Mouse (Mus musculus) forebrain, embryonic 13.5 days (tissue): Measurements from ENCODE around the gene 6430571L13Rik. TPM values are rescaled to one million over a fixed set of nuclear protein-coding genes. Genes with fewer than 3 reads are reported as not detected.
"Not testable (repeated sequence)": the region's sequence is repeated elsewhere in the genome, so short reads cannot be mapped to it uniquely, and the experiment has no call there.

Experiments used
- ATAC-seq: fragments of 200-750 bp; cut with Nextera tagmentation; 2 replicates; pipeline ENCODE4 v1.8.0; 2017
- H3K27ac ChIP-seq: fragments of 300-500 bp; sonication (generic); 2 replicates; pipeline ENCODE4 v1.5.1; 2015; ENCODE audit warnings: inconsistent platforms, mild to moderate bottlenecking, moderate library complexity
- H3K27me3 ChIP-seq: fragments of 300-500 bp; sonication (generic); 2 replicates; pipeline ENCODE4 v1.6.1; 2015; ENCODE audit warnings: mild to moderate bottlenecking, inconsistent platforms
- H3K36me3 ChIP-seq: fragments of 300-500 bp; sonication (generic); 2 replicates; pipeline ENCODE4 v1.6.1; 2015; ENCODE audit warnings: mild to moderate bottlenecking, inconsistent platforms; ENCODE audit not compliant: poor library complexity, severe bottlenecking
- H3K4me1 ChIP-seq: fragments of 300-500 bp; sonication (generic); 2 replicates; pipeline ENCODE4 v1.6.1; 2015; ENCODE audit warnings: inconsistent platforms
- H3K4me2 ChIP-seq: fragments of 300-500 bp; sonication (generic); 2 replicates; pipeline ENCODE4 v1.6.1; 2015; ENCODE audit warnings: inconsistent platforms, mild to moderate bottlenecking, moderate library complexity
- H3K4me3 ChIP-seq: fragments of 300-500 bp; sonication (generic); 2 replicates; pipeline ENCODE4 v1.5.1; 2015; ENCODE audit warnings: mild to moderate bottlenecking, inconsistent platforms
- H3K9ac ChIP-seq: fragments of 300-500 bp; sonication (generic); 2 replicates; pipeline ENCODE4 v1.6.1; 2015; ENCODE audit warnings: mild to moderate bottlenecking, inconsistent platforms
- H3K9me3 ChIP-seq: fragments of 300-500 bp; sonication (generic); replicated peaks from 2 replicates; pipeline ENCODE4 v1.6.1; 2016; ENCODE audit warnings: inconsistent platforms
- WGBS: fragments of 180-500 bp; shearing (Covaris S2); methylation state at CpG from one replicate; pipeline ENCODE4 v1.1.7; 2015; 5-methylcytosine and 5-hydroxymethylcytosine counted together
- polyA plus RNA-seq: library from polyadenylated mRNA; unstranded; fragments of >200 nt; fragmentation: Nextera tagmentation; extraction: Ambion mirVana; gene quantifications from 2 replicates; pipeline ENCODE4 v1.2.1, GENCODE M21; 2015

6430571L13Rik gene
- polyA plus RNA-seq, 1 experiment from 2014 or later, result 3.1 TPM

DNA sequence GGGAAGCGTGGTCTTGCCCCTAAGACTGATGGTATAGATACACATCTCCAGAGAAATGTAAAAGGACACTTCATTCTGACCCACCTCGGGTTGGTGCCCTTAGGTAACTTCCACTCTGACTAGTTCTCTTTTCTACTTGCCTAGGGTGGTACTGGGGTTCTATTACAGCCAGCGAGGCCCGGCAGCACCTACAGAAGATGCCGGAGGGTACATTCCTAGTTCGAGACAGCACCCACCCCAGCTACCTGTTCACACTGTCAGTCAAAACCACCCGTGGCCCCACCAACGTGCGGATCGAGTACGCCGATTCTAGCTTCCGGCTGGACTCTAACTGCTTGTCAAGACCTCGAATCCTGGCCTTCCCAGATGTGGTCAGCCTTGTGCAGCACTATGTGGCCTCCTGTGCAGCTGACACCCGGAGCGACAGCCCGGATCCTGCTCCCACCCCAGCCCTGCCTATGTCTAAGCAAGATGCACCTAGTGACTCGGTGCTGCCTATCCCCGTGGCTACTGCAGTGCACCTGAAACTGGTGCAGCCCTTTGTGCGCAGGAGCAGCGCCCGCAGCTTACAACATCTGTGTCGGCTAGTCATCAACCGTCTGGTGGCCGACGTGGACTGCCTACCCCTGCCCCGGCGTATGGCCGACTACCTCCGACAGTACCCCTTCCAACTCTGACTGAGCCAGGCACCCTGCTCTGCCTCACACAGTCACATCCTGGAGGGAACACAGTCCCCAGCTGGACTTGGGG, 40.0 kb upstream of the 6430571L13Rik start:
- Histone ChIP-seq H3K4me3 (no peak overlapping the region), H3K27ac (no peak overlapping the region), H3K4me2 (no peak overlapping the region), H3K9me3 (no peaks in the 10 kb centered on the region), H3K9ac (no peak overlapping the region), H3K4me1 (peaks cover 17% of the 10 kb centered on the region), H3K27me3 (peaks cover 4% of the 10 kb centered on the region), H3K36me3 (peaks cover 22% of the 10 kb centered on the region)
- ATAC-seq, result no peak
- 94% methylated on average over 30 of the region's 30 CpGs for whole genome bisulfite sequencing

GRCm38 (mm10) chr9:107301554-107302331, 38.7 kb upstream of the 6430571L13Rik start:
- WGBS, result 91% methylated on average over 17 of the region's 17 CpGs
- H3K36me3 ChIP-seq, result peaks cover 22% of the 10 kb centered on the region
- no peak for ATAC-seq
- no peak overlapping the region for H3K4me2 ChIP-seq
- H3K9me3 ChIP-seq, result no peaks in the 10 kb centered on the region
- no peak overlapping the region for H3K4me3 ChIP-seq
- no peaks in the 10 kb centered on the region for H3K27me3 ChIP-seq
- H3K9ac ChIP-seq, result no peak overlapping the region
- H3K27ac ChIP-seq, result no peak overlapping the region
- H3K4me1 ChIP-seq, result peaks cover 16% of the 10 kb centered on the region

GRCm38 (mm10) chr9:107302592-107302991, 37.8 kb upstream of the 6430571L13Rik start:
- ATAC-seq, result no peak
- Histone ChIP-seq H3K36me3 (peaks cover 22% of the 10 kb centered on the region), H3K4me2 (no peak overlapping the region), H3K27me3 (no peaks in the 10 kb centered on the region), H3K9me3 (no peaks in the 10 kb centered on the region), H3K27ac (no peak overlapping the region), H3K4me3 (no peak overlapping the region), H3K4me1 (peaks cover 8% of the 10 kb centered on the region; the same call in 1 of the 2 replicates), H3K9ac (no peak overlapping the region)
- WGBS, result 88% methylated on average over 7 of the region's 7 CpGs

- WGBS, result 81% methylated on average over 9 of the region's 9 CpGs
- no peak for ATAC-seq
Observed at GRCm38 (mm10) chr9:107303121-107303820, 37.1 kb upstream of the 6430571L13Rik start.

GRCm38 (mm10) chr9:107303900-107304299, 36.5 kb upstream of the 6430571L13Rik start:
- peaks cover 22% of the 10 kb centered on the region for H3K36me3 ChIP-seq
- 88% methylated on average over 5 of the region's 5 CpGs for WGBS
- no peak overlapping the region for H3K27ac ChIP-seq
- no peak overlapping the region for H3K4me3 ChIP-seq
- no peaks in the 10 kb centered on the region for H3K9me3 ChIP-seq
- H3K4me1 ChIP-seq, result no peaks in the 10 kb centered on the region
- H3K27me3 ChIP-seq, result no peaks in the 10 kb centered on the region
- H3K9ac ChIP-seq, result no peak overlapping the region; the same call in 1 of the 2 replicates
- H3K4me2 ChIP-seq, result no peak overlapping the region
- no peak for ATAC-seq

More at GRCm38 (mm10) chr9:107303121-107303820, 37.1 kb upstream of the 6430571L13Rik start:
- peaks cover 22% of the 10 kb centered on the region for H3K36me3 ChIP-seq
- H3K27me3 ChIP-seq, result no peaks in the 10 kb centered on the region
- no peak overlapping the region for H3K27ac ChIP-seq
- H3K9ac ChIP-seq, result no peak overlapping the region
- H3K4me3 ChIP-seq, result no peak overlapping the region
- peaks cover 1% of the 10 kb centered on the region; the same call in 1 of the 2 replicates for H3K4me1 ChIP-seq
- no peak overlapping the region for H3K4me2 ChIP-seq
- H3K9me3 ChIP-seq, result no peaks in the 10 kb centered on the region

DNA sequence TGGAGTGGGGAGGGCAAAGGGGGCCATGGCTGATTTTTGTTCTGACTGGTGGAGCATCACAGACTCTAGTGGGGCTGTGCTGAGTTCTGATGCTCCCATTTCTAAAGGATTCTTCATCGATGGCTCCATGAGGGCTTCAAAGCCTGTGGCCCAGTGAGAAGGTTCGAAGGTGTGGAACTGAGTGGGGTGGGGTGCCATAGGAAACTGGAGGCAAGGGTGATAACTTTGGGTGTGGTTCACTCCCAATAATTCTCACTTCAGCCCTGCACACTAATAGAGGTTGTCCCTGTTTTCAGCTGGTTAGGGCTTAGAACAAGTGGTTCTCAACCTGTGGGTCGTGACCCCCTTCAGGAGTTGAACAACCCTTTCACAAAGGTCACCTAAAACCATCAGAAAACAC, 36.0 kb upstream of the 6430571L13Rik start:
- 91% methylated on average over 3 of the region's 3 CpGs for WGBS
- Histone ChIP-seq H3K27me3 (no peaks in the 10 kb centered on the region), H3K4me1 (no peaks in the 10 kb centered on the region), H3K36me3 (peaks cover 22% of the 10 kb centered on the region), H3K4me3 (no peak overlapping the region), H3K4me2 (no peak overlapping the region), H3K9ac (no peak overlapping the region), H3K27ac (no peak overlapping the region), H3K9me3 (no peaks in the 10 kb centered on the region)
- ATAC-seq, result no peak

DNA sequence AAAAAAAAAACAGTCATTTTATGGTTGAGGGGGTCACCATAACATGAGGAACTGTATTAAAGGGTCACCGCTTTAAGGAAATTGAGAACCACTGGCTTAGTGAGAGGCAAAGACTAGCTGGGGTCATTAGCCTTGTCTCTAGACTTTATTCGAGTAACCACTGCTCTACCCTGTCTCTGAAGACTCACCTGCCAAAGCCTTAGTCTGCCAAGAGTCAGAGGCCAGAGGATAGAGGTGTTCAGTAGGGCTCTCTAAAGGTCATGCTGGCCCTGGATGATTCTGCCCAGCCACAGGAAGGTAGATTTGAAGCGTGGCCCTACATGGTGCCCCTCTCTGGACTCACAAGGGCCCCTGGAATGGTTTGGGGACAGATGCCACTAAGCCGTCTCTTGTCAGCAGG, 35.4 kb upstream of the 6430571L13Rik start:
- no peak overlapping the region for H3K4me2 ChIP-seq
- H3K27me3 ChIP-seq, result no peaks in the 10 kb centered on the region
- H3K27ac ChIP-seq, result no peak overlapping the region
- H3K4me1 ChIP-seq, result no peaks in the 10 kb centered on the region
- ATAC-seq, result no peak
- no peak overlapping the region for H3K9ac ChIP-seq
- H3K36me3 ChIP-seq, result peaks cover 22% of the 10 kb centered on the region
- 87% methylated on average over 4 of the region's 4 CpGs for WGBS
- H3K4me3 ChIP-seq, result no peak overlapping the region
- no peaks in the 10 kb centered on the region for H3K9me3 ChIP-seq

DNA sequence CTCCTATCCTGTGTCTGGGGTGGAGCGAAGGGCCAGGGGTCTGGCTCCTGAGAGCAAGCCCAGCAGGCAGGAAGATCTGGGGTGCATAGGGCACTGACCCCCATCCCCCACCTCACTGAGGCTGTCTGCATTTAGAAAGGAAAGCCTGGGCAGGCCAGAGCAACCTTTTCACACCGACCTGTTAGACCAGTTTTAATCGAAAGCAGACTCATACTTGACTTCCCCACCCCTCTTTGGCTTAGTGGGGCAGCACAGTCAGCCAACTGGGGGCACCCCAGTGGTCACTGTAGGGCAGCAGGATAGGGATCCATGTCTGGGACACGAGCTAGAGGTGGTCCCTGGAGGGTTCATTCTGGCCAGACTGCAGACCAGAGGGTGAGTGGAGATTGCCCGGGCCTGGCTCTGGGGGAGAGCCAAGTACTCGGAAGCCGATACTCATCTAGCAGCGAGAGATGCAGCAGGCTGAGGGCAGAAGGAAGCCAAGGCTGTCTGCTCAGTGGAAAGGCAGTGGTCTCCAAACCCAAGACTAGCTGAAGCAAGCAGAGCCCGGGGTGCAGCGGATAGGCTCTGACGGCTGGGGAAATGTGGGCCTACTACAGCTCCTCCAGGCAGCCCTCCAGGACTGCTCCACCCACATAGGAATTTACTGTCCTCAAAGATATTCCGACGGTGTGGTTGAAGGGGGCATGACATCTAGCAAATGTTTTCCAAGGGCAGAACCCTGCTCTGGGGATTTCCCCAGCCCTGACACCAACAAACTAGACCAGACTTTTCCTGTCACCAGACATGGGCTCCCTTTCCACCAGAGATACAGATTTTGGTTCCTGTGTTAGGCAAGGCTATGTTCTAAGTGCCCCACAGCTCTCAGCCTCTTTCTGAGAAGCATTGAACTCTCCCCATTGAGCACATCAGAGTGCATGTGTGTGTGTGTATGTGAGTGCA, 34.5 kb upstream of the 6430571L13Rik start:
- H3K4me3 ChIP-seq, result no peak overlapping the region
- peaks cover 14% of the 10 kb centered on the region for H3K36me3 ChIP-seq
- no peaks in the 10 kb centered on the region for H3K4me1 ChIP-seq
- H3K27me3 ChIP-seq, result no peaks in the 10 kb centered on the region
- ATAC-seq, result no peak
- no peaks in the 10 kb centered on the region for H3K9me3 ChIP-seq
- no peak overlapping the region for H3K9ac ChIP-seq
- H3K27ac ChIP-seq, result no peak overlapping the region
- no peak overlapping the region for H3K4me2 ChIP-seq
- WGBS, result 75% methylated on average over 13 of the region's 13 CpGs

GRCm38 (mm10) chr9:107306673-107307072, 33.7 kb upstream of the 6430571L13Rik start:
- not testable (repeated sequence) for ATAC-seq, H3K36me3 ChIP-seq, H3K4me2 ChIP-seq, H3K27me3 ChIP-seq, H3K9ac ChIP-seq, H3K4me3 ChIP-seq, H3K27ac ChIP-seq, H3K4me1 ChIP-seq, H3K9me3 ChIP-seq
- 91% methylated on average over 1 of the region's 1 CpGs for WGBS

- no peak for ATAC-seq
- no peak overlapping the region for H3K4me3 ChIP-seq
- H3K27ac ChIP-seq, result no peak overlapping the region
- no peaks in the 10 kb centered on the region for H3K4me1 ChIP-seq
- no peak overlapping the region for H3K9ac ChIP-seq
- no peaks in the 10 kb centered on the region for H3K27me3 ChIP-seq
- 95% methylated on average over 11 of the region's 11 CpGs for WGBS
- no peak overlapping the region for H3K4me2 ChIP-seq
- 0 out of 2 replicates have a peak, but pooled peaks cover under 1% of the 10 kb centered on the region for H3K36me3 ChIP-seq
- H3K9me3 ChIP-seq, result no peaks in the 10 kb centered on the region
Observed at GRCm38 (mm10) chr9:107307099-107307872, 33.1 kb upstream of the 6430571L13Rik start.

- Histone ChIP-seq H3K9ac (no peak overlapping the region), H3K27ac (no peak overlapping the region), H3K4me1 (no peaks in the 10 kb centered on the region), H3K9me3 (no peaks in the 10 kb centered on the region), H3K36me3 (no peaks in the 10 kb centered on the region), H3K4me2 (no peak overlapping the region), H3K4me3 (no peak overlapping the region), H3K27me3 (no peaks in the 10 kb centered on the region)
- no peak for ATAC-seq
- WGBS, result 81% methylated on average over 12 of the region's 12 CpGs
Observed at GRCm38 (mm10) chr9:107307886-107308285, 32.5 kb upstream of the 6430571L13Rik start.
